Mouse (Mus musculus): ENCODE results near the gene Galnt9. TPM values are rescaled to one million over a fixed set of nuclear protein-coding genes. Genes with fewer than 3 reads are reported as not detected.

Galnt9 gene
- polyA plus RNA-seq, 1 experiment from 2014 or later: 0.09 TPM

Small RNAs within 50 kb of the gene (microRNA-seq; reads per million reads assigned to microRNA genes)
- gene Mir7026: 1.9 reads per million

Other genes starting within 250 kb of the Galnt9 start
- gene P2rx2, start 201.1 kb upstream of the Galnt9 start, polyA plus RNA-seq (2016; fragmentation: Nextera tagmentation; extraction: Ambion mirVana): 0.74 and 1.1 TPM in 2 replicates
- gene Lrcol1, start 199.6 kb upstream of the Galnt9 start, polyA plus RNA-seq (2016; fragmentation: Nextera tagmentation; extraction: Ambion mirVana): not detected in 2 replicates
- gene Fbrsl1, start 95.9 kb upstream of the Galnt9 start, polyA plus RNA-seq (2016; fragmentation: Nextera tagmentation; extraction: Ambion mirVana): 27.7 and 31.4 TPM in 2 replicates
- 57.1 and 60.5 TPM in 2 replicates for gene Noc4l, start 109.1 kb downstream of the Galnt9 start, polyA plus RNA-seq (2016; fragmentation: Nextera tagmentation; extraction: Ambion mirVana)
- gene Ddx51, start 109.1 kb downstream of the Galnt9 start, polyA plus RNA-seq (2016; fragmentation: Nextera tagmentation; extraction: Ambion mirVana): 34.5 and 43.1 TPM in 2 replicates
- gene Ep400, start 226.4 kb downstream of the Galnt9 start, polyA plus RNA-seq (2016; fragmentation: Nextera tagmentation; extraction: Ambion mirVana): 42.6 and 50.1 TPM in 2 replicates
- gene Pus1, start 236.3 kb downstream of the Galnt9 start, polyA plus RNA-seq (2016; fragmentation: Nextera tagmentation; extraction: Ambion mirVana): 31.5 and 35.5 TPM in 2 replicates